Mouse (Mus musculus): ENCODE measurements around the gene Bglap.
"Not testable (repeated sequence)": the region's sequence is repeated elsewhere in the genome, so short reads cannot be mapped to it uniquely, and the experiment has no call there.

GRCm38 (mm10) chr3:88378599-88378998 is 5.7 kb downstream of the Bglap start, which contains the start of gene Bglap2:
- TF ChIP-seq EP300, CTCF (IDR thresholded peaks at IDR 0.05; ENCODE audit: low read depth): not testable (repeated sequence)
